Mouse (Mus musculus): Measurements from ENCODE around the gene Acox1.

GRCm38 (mm10) chr11:116130488-116131205 is 68.2 kb downstream of the Acox1 start, which contains the start of gene Trim65:
- TF ChIP-seq CTCF (IDR thresholded peaks at IDR 0.05; ENCODE audit: insufficient read depth, low read depth, low read length) (peak; percentile 75), POLR2A (IDR thresholded peaks at IDR 0.05; ENCODE audit: insufficient read depth, low read depth, low read length) (0 out of 2 replicates have a peak, but pooled peaks have one; percentile 17)
